Comparison of ENCODE assay signal across 9 mouse cellular contexts in genomic region chr15:81301193-81302070, GRCm38 (mm10). TPM values are rescaled to one million over a fixed set of nuclear protein-coding genes. Genes with fewer than 3 reads are reported as not detected.
DNase-seq lines count a peak whose midpoint lies in the region; ATAC-seq and TF ChIP-seq lines count a peak whose summit lies in the region.
"Had no signal": no experiment of that assay in that cellular context is flagged by ENCODE, and none has a peak within 500 bp of the region (broad histone marks: within the 10 kb centered on the region; RNA-seq: fewer than 3 reads in every experiment).

No protein-coding gene starts in this region.

- peak; percentile 67 for DNase-seq in midbrain, embryonic 11.5 days (ENCODE audit: low spot score, missing footprints)
- DNase-seq in left cerebral cortex, adult 2 months (ENCODE audit: extremely low spot score in 1 of 2, low spot score in 2 of 2): no peak
- DNase-seq in forebrain, embryonic 10.5 days (ENCODE audit: extremely low spot score, low spot score): no peak
- no peak for DNase-seq in frontal cortex, adult 2 months (ENCODE audit: extremely low spot score in 1 of 2, low spot score in 1 of 2)

- no peaks in the 10 kb centered on the region for H3K9me3 ChIP-seq in midbrain, embryonic 11.5 days (ENCODE audit: control insufficient read depth, low read length)
- no peaks in the 10 kb centered on the region for H3K9me3 ChIP-seq in midbrain, embryonic 13.5 days
- H3K9me3 ChIP-seq in forebrain, embryonic 10.5 days: no peaks in the 10 kb centered on the region
- H3K9me3 ChIP-seq in neural tube, embryonic 15.5 days (replicated peaks): no peaks in the 10 kb centered on the region
- H3K9me3 ChIP-seq: forebrain, embryonic 13.5 days had no signal

- H3K4me2 ChIP-seq in midbrain, embryonic 11.5 days: no peak overlapping the region
- no peak overlapping the region for H3K4me2 ChIP-seq in midbrain, embryonic 13.5 days (replicated peaks)
- no peak overlapping the region for H3K4me2 ChIP-seq in neural tube, embryonic 15.5 days
- H3K4me2 ChIP-seq: forebrain, embryonic 13.5 days had no signal

- no peaks in the 10 kb centered on the region for H3K4me1 ChIP-seq in midbrain, embryonic 11.5 days (ENCODE audit: control insufficient read depth, insufficient read depth, low read length)
- no peaks in the 10 kb centered on the region for H3K4me1 ChIP-seq in midbrain, embryonic 13.5 days (replicated peaks)
- H3K4me1 ChIP-seq in forebrain, embryonic 10.5 days: no peaks in the 10 kb centered on the region
- H3K4me1 ChIP-seq in neural tube, embryonic 15.5 days: 0 out of 2 replicates have a peak, but pooled peaks cover 5% of the 10 kb centered on the region
- H3K4me1 ChIP-seq: forebrain, embryonic 13.5 days had no signal

- TF ChIP-seq CTCF in left cerebral cortex, adult 2 months (IDR thresholded peaks at IDR 0.05): no peak

- 72% methylated on average over 16 of the region's 16 CpGs for WGBS in midbrain, embryonic 11.5 days
- 77% methylated on average over 16 of the region's 16 CpGs for WGBS in midbrain, embryonic 13.5 days
- 77% methylated on average over 16 of the region's 16 CpGs for WGBS in forebrain, embryonic 10.5 days
- 48% methylated on average over 16 of the region's 16 CpGs for WGBS in neural tube, embryonic 15.5 days

- intact Hi-C loops in left cerebral cortex, adult 2 months (cut with DNase I): loop anchor here (2.0 kb wide), 2 partner anchors 59 to 65 kb away; no protein-coding TSS in a partner anchor

- no peak overlapping the region for H3K27ac ChIP-seq in midbrain, embryonic 11.5 days (ENCODE audit: low read depth, low read length)
- H3K27ac ChIP-seq in midbrain, embryonic 13.5 days: no peak overlapping the region
- no peak overlapping the region for H3K27ac ChIP-seq in left cerebral cortex, adult 2 months
- H3K27ac ChIP-seq in forebrain, embryonic 10.5 days: no peak overlapping the region
- no peak overlapping the region for H3K27ac ChIP-seq in neural tube, embryonic 15.5 days (replicated peaks)
- H3K27ac ChIP-seq: forebrain, embryonic 13.5 days had no signal

- ATAC-seq in midbrain, embryonic 11.5 days (ENCODE audit: low FRiP score): no peak
- no peak for ATAC-seq in midbrain, embryonic 13.5 days
- ATAC-seq in hematopoietic stem cell, adult 5-6 weeks (replicated peaks in 1 of 2; ENCODE audit: insufficient read depth in 1 of 2, low FRiP score in 2 of 2, low TSS enrichment in 1 of 2, low read depth in 1 of 2, poor library complexity in 2 of 2, severe bottlenecking in 2 of 2): peak; percentile 93 to 97
- ATAC-seq in monocyte, adult 5-6 weeks (replicated peaks; ENCODE audit: insufficient number of reproducible peaks, low FRiP score, low TSS enrichment, poor library complexity, severe bottlenecking): peak; percentile 87
- ATAC-seq in neural tube, embryonic 15.5 days (ENCODE audit: low FRiP score): no peak
- ATAC-seq: forebrain, embryonic 13.5 days had no signal

- no peaks in the 10 kb centered on the region for H3K27me3 ChIP-seq in midbrain, embryonic 11.5 days (ENCODE audit: control insufficient read depth, insufficient read depth, low read length)
- no peaks in the 10 kb centered on the region for H3K27me3 ChIP-seq in midbrain, embryonic 13.5 days
- H3K27me3 ChIP-seq in forebrain, embryonic 10.5 days (ENCODE audit: poor library complexity, severe bottlenecking): no peaks in the 10 kb centered on the region
- H3K27me3 ChIP-seq in neural tube, embryonic 15.5 days (replicated peaks): no peaks in the 10 kb centered on the region
- H3K27me3 ChIP-seq: forebrain, embryonic 13.5 days had no signal

- no peaks in the 10 kb centered on the region for H3K36me3 ChIP-seq in midbrain, embryonic 11.5 days (ENCODE audit: control insufficient read depth, insufficient read depth, low read length)
- H3K36me3 ChIP-seq in midbrain, embryonic 13.5 days: no peaks in the 10 kb centered on the region
- H3K36me3 ChIP-seq in forebrain, embryonic 10.5 days (replicated peaks): no peaks in the 10 kb centered on the region
- H3K36me3 ChIP-seq in neural tube, embryonic 15.5 days: no peaks in the 10 kb centered on the region

- H3K9ac ChIP-seq in midbrain, embryonic 11.5 days (ENCODE audit: low read length): no peak overlapping the region
- H3K9ac ChIP-seq in midbrain, embryonic 13.5 days (replicated peaks): no peak overlapping the region
- H3K9ac ChIP-seq in neural tube, embryonic 15.5 days (replicated peaks): no peak overlapping the region
- H3K9ac ChIP-seq: forebrain, embryonic 13.5 days had no signal

- no peak overlapping the region for H3K4me3 ChIP-seq in midbrain, embryonic 11.5 days (ENCODE audit: low read depth, low read length)
- no peak overlapping the region for H3K4me3 ChIP-seq in midbrain, embryonic 13.5 days (replicated peaks)
- H3K4me3 ChIP-seq in left cerebral cortex, adult 2 months: no peak overlapping the region
- no peak overlapping the region for H3K4me3 ChIP-seq in forebrain, embryonic 10.5 days
- no peak overlapping the region for H3K4me3 ChIP-seq in neural tube, embryonic 15.5 days (replicated peaks)
- H3K4me3 ChIP-seq: forebrain, embryonic 13.5 days had no signal

RNA-seq across cellular contexts. Expression of gene Slc25a17, which starts 59.2 kb away (rescaled TPM):
- 110 and 118 TPM in 2 replicates for polyA plus RNA-seq in midbrain, embryonic 11.5 days (2014; fragmentation: Nextera tagmentation; extraction: Ambion mirVana)
- polyA plus RNA-seq in midbrain, embryonic 13.5 days (2015; fragmentation: Nextera tagmentation; extraction: Ambion mirVana): 133 and 141 TPM in 2 replicates
- total RNA-seq in hematopoietic stem cell, adult 5-6 weeks (2017): 72.7 and 97.1 TPM in 2 replicates
- total RNA-seq in monocyte, adult 5-6 weeks (2017): 43.5 to 45.1 TPM (median 44.4 TPM) in 3 replicates
- 10 to 100 TPM; 36.3 to 41.5 TPM for total RNA-seq in left cerebral cortex, adult 2 months (2021)
- polyA plus RNA-seq in forebrain, embryonic 10.5 days (2016; fragmentation: Nextera tagmentation; extraction: Ambion mirVana): 82.5 and 83.3 TPM in 2 replicates
- 129 and 134 TPM in 2 replicates for polyA plus RNA-seq in neural tube, embryonic 15.5 days (2015; fragmentation: Nextera tagmentation; extraction: Ambion mirVana)
- 46.3 and 53.3 TPM in 2 replicates for polyA plus RNA-seq in frontal cortex, adult 2 months (2012; rRNA removed)

Comparison
In these comparisons a context has a peak if more than half of its experiments do, and no peak if none do; other contexts are left out.
1. ATAC-seq: peak in hematopoietic stem cell, adult 5-6 weeks (2 of 2) and monocyte, adult 5-6 weeks (single experiment); none in midbrain, embryonic 11.5 days (single experiment), midbrain, embryonic 13.5 days (single experiment) and neural tube, embryonic 15.5 days (single experiment).